Mouse (Mus musculus): ENCODE measurements around the gene Actg2. TPM values are rescaled to one million over a fixed set of nuclear protein-coding genes. Genes with fewer than 3 reads are reported as not detected.
A peak's percentile ranks its signal among the peaks of the same experiment; 100 is the strongest.

Gene Actg2
- polyA plus RNA-seq, 1 experiment from 2014 or later, result 1,788 TPM

GRCm38 (mm10) chr6:83496009-83496752 lies 39.9 kb downstream of the Actg2 start:
- H3K4me1 ChIP-seq (ENCODE audit: control insufficient read depth, insufficient read depth, low read length), result 0 out of 2 replicates have a peak, but pooled peaks cover 3% of the 10 kb centered on the region

GRCm38 (mm10) chr6:83490622-83491021 lies 45.4 kb downstream of the Actg2 start:
- no peaks in the 10 kb centered on the region for H3K27me3 ChIP-seq (ENCODE audit: control insufficient read depth, insufficient read depth, low read length)
- H3K4me1 ChIP-seq (ENCODE audit: control insufficient read depth, insufficient read depth, low read length), result no peaks in the 10 kb centered on the region
- WGBS, result 65% methylated on average over 4 of the region's 4 CpGs
- H3K9ac ChIP-seq (ENCODE audit: low read length), result no peak overlapping the region
- H3K4me3 ChIP-seq (replicated peaks; ENCODE audit: low read length), result no peak overlapping the region
- H3K27ac ChIP-seq (ENCODE audit: low read length), result no peak overlapping the region
- H3K36me3 ChIP-seq (ENCODE audit: control insufficient read depth, insufficient read depth, low read length), result peaks cover 1% of the 10 kb centered on the region; the same call in 1 of the 2 replicates
- ATAC-seq (ENCODE audit: insufficient read depth, low FRiP score), result no peak
- no peak overlapping the region for H3K4me2 ChIP-seq (ENCODE audit: low read depth, low read length)
- no peaks in the 10 kb centered on the region for H3K9me3 ChIP-seq (replicated peaks; ENCODE audit: control insufficient read depth, low read length)

More at GRCm38 (mm10) chr6:83496009-83496752, 39.9 kb downstream of the Actg2 start:
- H3K9ac ChIP-seq (ENCODE audit: low read length), result no peak overlapping the region
- no peak for ATAC-seq (ENCODE audit: insufficient read depth, low FRiP score)
- H3K36me3 ChIP-seq (ENCODE audit: control insufficient read depth, insufficient read depth, low read length), result no peaks in the 10 kb centered on the region
- H3K4me3 ChIP-seq (replicated peaks; ENCODE audit: low read length), result no peak overlapping the region
- H3K27me3 ChIP-seq (ENCODE audit: control insufficient read depth, insufficient read depth, low read length), result no peaks in the 10 kb centered on the region
- WGBS, result 77% methylated on average over 9 of the region's 9 CpGs
- no peak overlapping the region for H3K27ac ChIP-seq (ENCODE audit: low read length)
- no peaks in the 10 kb centered on the region for H3K9me3 ChIP-seq (replicated peaks; ENCODE audit: control insufficient read depth, low read length)
- no peak overlapping the region for H3K4me2 ChIP-seq (ENCODE audit: low read depth, low read length)

- ATAC-seq (ENCODE audit: insufficient read depth, low FRiP score), result no peak
- 90% methylated on average over 5 of the region's 5 CpGs for WGBS
- peaks cover 10% of the 10 kb centered on the region; the same call in 1 of the 2 replicates for H3K36me3 ChIP-seq (ENCODE audit: control insufficient read depth, insufficient read depth, low read length)
Observed at GRCm38 (mm10) chr6:83488200-83488599, 47.9 kb downstream of the Actg2 start.

GRCm38 (mm10) chr6:83487298-83487697 lies 48.8 kb downstream of the Actg2 start:
- WGBS, result 91% methylated on average over 4 of the region's 4 CpGs

More at GRCm38 (mm10) chr6:83488200-83488599, 47.9 kb downstream of the Actg2 start:
- no peak overlapping the region for H3K4me2 ChIP-seq (ENCODE audit: low read depth, low read length)
- H3K9ac ChIP-seq (ENCODE audit: low read length), result no peak overlapping the region
- 0 out of 2 replicates have a peak, but pooled peaks cover under 1% of the 10 kb centered on the region for H3K4me1 ChIP-seq (ENCODE audit: control insufficient read depth, insufficient read depth, low read length)
- H3K4me3 ChIP-seq (replicated peaks; ENCODE audit: low read length), result no peak overlapping the region
- no peaks in the 10 kb centered on the region for H3K27me3 ChIP-seq (ENCODE audit: control insufficient read depth, insufficient read depth, low read length)
- H3K27ac ChIP-seq (ENCODE audit: low read length), result no peak overlapping the region
- no peaks in the 10 kb centered on the region for H3K9me3 ChIP-seq (replicated peaks; ENCODE audit: control insufficient read depth, low read length)

GRCm38 (mm10) chr6:83485854-83486253 lies 50.2 kb downstream of the Actg2 start:
- 0 out of 2 replicates have a peak, but pooled peaks cover 7% of the 10 kb centered on the region for H3K4me1 ChIP-seq (ENCODE audit: control insufficient read depth, insufficient read depth, low read length)
- whole genome bisulfite sequencing, result 59% methylated on average over 4 of the region's 4 CpGs
- no peaks in the 10 kb centered on the region for H3K9me3 ChIP-seq (replicated peaks; ENCODE audit: control insufficient read depth, low read length)
- no peak for ATAC-seq (ENCODE audit: insufficient read depth, low FRiP score)
- H3K4me2 ChIP-seq (ENCODE audit: low read depth, low read length), result no peak overlapping the region
- H3K4me3 ChIP-seq (replicated peaks; ENCODE audit: low read length), result no peak overlapping the region
- H3K27me3 ChIP-seq (ENCODE audit: control insufficient read depth, insufficient read depth, low read length), result no peaks in the 10 kb centered on the region
- no peak overlapping the region for H3K9ac ChIP-seq (ENCODE audit: low read length)
- H3K27ac ChIP-seq (ENCODE audit: low read length), result no peak overlapping the region
- H3K36me3 ChIP-seq (ENCODE audit: control insufficient read depth, insufficient read depth, low read length), result peaks cover 10% of the 10 kb centered on the region

More at GRCm38 (mm10) chr6:83487298-83487697, 48.8 kb downstream of the Actg2 start:
- Histone ChIP-seq H3K27me3 (ENCODE audit: control insufficient read depth, insufficient read depth, low read length) (no peaks in the 10 kb centered on the region), H3K9ac (ENCODE audit: low read length) (no peak overlapping the region), H3K36me3 (ENCODE audit: control insufficient read depth, insufficient read depth, low read length) (peaks cover 10% of the 10 kb centered on the region; the same call in 1 of the 2 replicates), H3K4me3 (replicated peaks; ENCODE audit: low read length) (no peak overlapping the region), H3K4me1 (ENCODE audit: control insufficient read depth, insufficient read depth, low read length) (0 out of 2 replicates have a peak, but pooled peaks cover 7% of the 10 kb centered on the region), H3K27ac (ENCODE audit: low read length) (no peak overlapping the region), H3K4me2 (ENCODE audit: low read depth, low read length) (no peak overlapping the region), H3K9me3 (replicated peaks; ENCODE audit: control insufficient read depth, low read length) (no peaks in the 10 kb centered on the region)
- ATAC-seq (ENCODE audit: insufficient read depth, low FRiP score), result no peak

- Histone ChIP-seq H3K9me3 (replicated peaks; ENCODE audit: control insufficient read depth, low read length) (no peaks in the 10 kb centered on the region), H3K27me3 (ENCODE audit: control insufficient read depth, insufficient read depth, low read length) (no peaks in the 10 kb centered on the region), H3K4me3 (replicated peaks; ENCODE audit: low read length) (no peak overlapping the region), H3K4me1 (ENCODE audit: control insufficient read depth, insufficient read depth, low read length) (0 out of 2 replicates have a peak, but pooled peaks cover 7% of the 10 kb centered on the region), H3K9ac (ENCODE audit: low read length) (no peak overlapping the region), H3K36me3 (ENCODE audit: control insufficient read depth, insufficient read depth, low read length) (peaks cover 10% of the 10 kb centered on the region), H3K27ac (ENCODE audit: low read length) (no peak overlapping the region), H3K4me2 (ENCODE audit: low read depth, low read length) (no peak overlapping the region)
- WGBS, result 93% methylated on average over 7 of the region's 7 CpGs
- no peak for ATAC-seq (ENCODE audit: insufficient read depth, low FRiP score)
Observed at GRCm38 (mm10) chr6:83483776-83484175, 52.3 kb downstream of the Actg2 start.

- WGBS, result 41% methylated on average over 10 of the region's 10 CpGs
- H3K9me3 ChIP-seq (replicated peaks; ENCODE audit: control insufficient read depth, low read length), result no peaks in the 10 kb centered on the region
- peaks cover 10% of the 10 kb centered on the region for H3K36me3 ChIP-seq (ENCODE audit: control insufficient read depth, insufficient read depth, low read length)
- H3K4me3 ChIP-seq (replicated peaks; ENCODE audit: low read length), result no peak overlapping the region
- H3K4me2 ChIP-seq (ENCODE audit: low read depth, low read length), result no peak overlapping the region
- ATAC-seq (ENCODE audit: insufficient read depth, low FRiP score), result peak; percentile 56; the same call in 1 of the 2 replicates
- 0 out of 2 replicates have a peak overlapping the region, but pooled peaks have one; percentile 15 for H3K9ac ChIP-seq (ENCODE audit: low read length)
- H3K4me1 ChIP-seq (ENCODE audit: control insufficient read depth, insufficient read depth, low read length), result 0 out of 2 replicates have a peak, but pooled peaks cover 7% of the 10 kb centered on the region
- H3K27me3 ChIP-seq (ENCODE audit: control insufficient read depth, insufficient read depth, low read length), result no peaks in the 10 kb centered on the region
- H3K27ac ChIP-seq (ENCODE audit: low read length), result peak overlapping the region; percentile 56
Observed at GRCm38 (mm10) chr6:83482418-83483085, 53.5 kb downstream of the Actg2 start.

GRCm38 (mm10) chr6:83480019-83480655 lies 55.9 kb downstream of the Actg2 start:
- H3K4me2 ChIP-seq (ENCODE audit: low read depth, low read length), result no peak overlapping the region
- no peaks in the 10 kb centered on the region for H3K27me3 ChIP-seq (ENCODE audit: control insufficient read depth, insufficient read depth, low read length)
- H3K36me3 ChIP-seq (ENCODE audit: control insufficient read depth, insufficient read depth, low read length), result peaks cover 4% of the 10 kb centered on the region
- no peaks in the 10 kb centered on the region for H3K9me3 ChIP-seq (replicated peaks; ENCODE audit: control insufficient read depth, low read length)
- no peak overlapping the region for H3K9ac ChIP-seq (ENCODE audit: low read length)
- H3K4me3 ChIP-seq (replicated peaks; ENCODE audit: low read length), result no peak overlapping the region
- 0 out of 2 replicates have a peak, but pooled peaks cover 7% of the 10 kb centered on the region for H3K4me1 ChIP-seq (ENCODE audit: control insufficient read depth, insufficient read depth, low read length)
- no peak for ATAC-seq (ENCODE audit: insufficient read depth, low FRiP score)
- WGBS, result 86% methylated on average over 6 of the region's 6 CpGs
- no peak overlapping the region for H3K27ac ChIP-seq (ENCODE audit: low read length)
